Mouse (Mus musculus) MEL (cell line): ENCODE measurements around the gene Rtf1. TPM values are rescaled to one million over a fixed set of nuclear protein-coding genes. Genes with fewer than 3 reads are reported as not detected.

Source experiments
- DNase-seq: peaks from one replicate; pipeline ENCODE4 v3.0.0; 2011; ENCODE audit warnings: low read depth, low spot score
- H3K27ac ChIP-seq: 2 replicates; pipeline ENCODE4 v1.5.1; 2012; ENCODE audit warnings: low read depth, mild to moderate bottlenecking, control low read depth, low read length, moderate library complexity; ENCODE audit not compliant: control insufficient read depth
- H3K27me3 ChIP-seq, 2 experiments: fragments of 150-350 bp in 1 of 2; sonication (generic) in 1 of 2; 2 replicates each; pipeline ENCODE4 v1.6.1; 2012; ENCODE audit warnings: low read length in 2 of 2, mild to moderate bottlenecking in 2 of 2, improper control_type of control experiment in 1 of 2, moderate library complexity in 1 of 2; ENCODE audit not compliant: insufficient read depth in 2 of 2, control insufficient read depth in 1 of 2
- H3K36me3 ChIP-seq, 2 experiments: 2 replicates each; pipeline ENCODE4 v1.6.1; 2012 to 2014; ENCODE audit warnings: low read length in 2 of 2, improper control_type of control experiment in 1 of 2, inconsistent platforms in 1 of 2, mild to moderate bottlenecking in 1 of 2; ENCODE audit not compliant: insufficient read depth in 2 of 2, control insufficient read depth in 1 of 2
- H3K4me1 ChIP-seq, 2 experiments: fragments of 150-350 bp in 1 of 2; sonication (generic) in 1 of 2; 2 replicates each; pipeline ENCODE4 v1.6.1; 2012; ENCODE audit warnings: low read length in 2 of 2, improper control_type of control experiment in 1 of 2, mild to moderate bottlenecking in 1 of 2; ENCODE audit not compliant: insufficient read depth in 2 of 2, control insufficient read depth in 1 of 2
- H3K4me3 ChIP-seq, 2 experiments: fragments of 150-350 bp in 1 of 2; sonication (generic) in 1 of 2; 2 replicates each; pipeline ENCODE4 v1.5.1; 2012; ENCODE audit warnings: low read depth in 2 of 2, low read length in 2 of 2, mild to moderate bottlenecking in 2 of 2, moderate library complexity in 2 of 2, control low read depth in 1 of 2, improper control_type of control experiment in 1 of 2; ENCODE audit not compliant: control insufficient read depth in 1 of 2, insufficient read depth in 1 of 2
- H3K79me2 ChIP-seq: 2 replicates; pipeline ENCODE4 v1.6.1; 2012; ENCODE audit warnings: mild to moderate bottlenecking, low read length, moderate library complexity; ENCODE audit not compliant: control insufficient read depth, poor library complexity, insufficient read depth
- H3K9ac ChIP-seq: 2 replicates; pipeline ENCODE4 v1.6.1; 2012; ENCODE audit warnings: low read depth, mild to moderate bottlenecking, control low read depth, low read length, moderate library complexity; ENCODE audit not compliant: control insufficient read depth, poor library complexity, severe bottlenecking
- H3K9me3 ChIP-seq: fragments of 150-350 bp; sonication (generic); replicated peaks from 2 replicates; pipeline ENCODE4 v1.6.1; 2012; ENCODE audit warnings: mild to moderate bottlenecking, low read length, improper control_type of control experiment, moderate library complexity; ENCODE audit not compliant: insufficient read depth
- CTCF ChIP-seq, 3 experiments: IDR thresholded peaks in 2 of 3; conservative IDR thresholded peaks in 1 of 3; 2 replicates each; pipeline ENCODE4 v1.5.1; 2011 to 2012; ENCODE audit warnings: low read length in 3 of 3, low read depth in 2 of 3, mild to moderate bottlenecking in 2 of 3, improper control_type of control experiment in 1 of 3, inconsistent platforms in 1 of 3, mixed read lengths in 1 of 3, moderate library complexity in 1 of 3; ENCODE audit not compliant: control insufficient read depth in 1 of 3, insufficient read depth in 1 of 3, poor library complexity in 1 of 3, severe bottlenecking in 1 of 3
- E2F4 ChIP-seq: IDR thresholded peaks from 2 replicates; pipeline ENCODE4 v1.6.1; 2011; ENCODE audit warnings: low read depth, low read length, improper control_type of control experiment, borderline replicate concordance
- ELF1 ChIP-seq: IDR thresholded peaks from 2 replicates; pipeline ENCODE4 v1.6.1; 2014; ENCODE audit warnings: low read depth, mild to moderate bottlenecking, inconsistent platforms, low read length, improper control_type of control experiment, moderate library complexity
- GABPA ChIP-seq: IDR thresholded peaks from 2 replicates; pipeline ENCODE4 v1.6.1; 2012; ENCODE audit warnings: low read depth, mild to moderate bottlenecking, inconsistent platforms, low read length, improper control_type of control experiment, moderate library complexity
- MEF2A ChIP-seq: IDR thresholded peaks from 2 replicates; pipeline ENCODE4 v1.6.1; 2014; ENCODE audit warnings: low read depth, mild to moderate bottlenecking, inconsistent platforms, low read length, improper control_type of control experiment; ENCODE audit not compliant: poor library complexity, insufficient replicate concordance, severe bottlenecking; ENCODE audit errors: extremely low read depth
- MYC ChIP-seq: IDR thresholded peaks from 2 replicates; pipeline ENCODE4 v1.6.1; 2011; ENCODE audit warnings: low read depth, mild to moderate bottlenecking, low read length, improper control_type of control experiment, moderate library complexity
- NRF1 ChIP-seq: IDR thresholded peaks from 2 replicates; pipeline ENCODE4 v1.6.1; 2014; ENCODE audit warnings: low read depth, mild to moderate bottlenecking, inconsistent platforms, low read length, improper control_type of control experiment, moderate library complexity; ENCODE audit not compliant: poor library complexity, insufficient read depth, severe bottlenecking
- POLR2A ChIP-seq, 2 experiments: IDR thresholded peaks; 2 replicates each; pipeline ENCODE4 v1.6.1; 2011 to 2012; ENCODE audit warnings: low read length in 2 of 2, mild to moderate bottlenecking in 2 of 2, control low read depth in 1 of 2, improper control_type of control experiment in 1 of 2, low read depth in 1 of 2, moderate library complexity in 1 of 2; ENCODE audit not compliant: control insufficient read depth in 1 of 2, insufficient read depth in 1 of 2, poor library complexity in 1 of 2
- POLR2AphosphoS5 ChIP-seq: IDR thresholded peaks from 2 replicates; pipeline ENCODE4 v1.6.1; 2012; ENCODE audit warnings: low read depth, borderline replicate concordance, mild to moderate bottlenecking, inconsistent platforms, low read length, moderate library complexity, mixed read lengths
- RCOR1 ChIP-seq: IDR thresholded peaks from 2 replicates; pipeline ENCODE4 v1.6.1; 2012; ENCODE audit warnings: low read depth, mild to moderate bottlenecking, inconsistent platforms, low read length, improper control_type of control experiment
- SIN3A ChIP-seq: IDR thresholded peaks from 2 replicates; pipeline ENCODE4 v1.6.1; 2012; ENCODE audit warnings: low read length, improper control_type of control experiment, inconsistent platforms
- TCF12 ChIP-seq: IDR thresholded peaks from 2 replicates; pipeline ENCODE4 v1.6.1; 2014; ENCODE audit warnings: low read depth, mild to moderate bottlenecking, inconsistent platforms, low read length, improper control_type of control experiment, moderate library complexity
- UBTF ChIP-seq: IDR thresholded peaks from 2 replicates; pipeline ENCODE4 v1.6.1; 2012; ENCODE audit warnings: low read depth, mild to moderate bottlenecking, inconsistent platforms, low read length, improper control_type of control experiment, moderate library complexity, borderline replicate concordance; ENCODE audit not compliant: insufficient read depth
- USF1 ChIP-seq: IDR thresholded peaks from 2 replicates; pipeline ENCODE4 v1.6.1; 2014; ENCODE audit warnings: low read depth, mild to moderate bottlenecking, inconsistent platforms, low read length, improper control_type of control experiment, moderate library complexity
- USF2 ChIP-seq, 2 experiments: IDR thresholded peaks; 2 replicates each; pipeline ENCODE4 v1.6.1; 2011 to 2012; ENCODE audit warnings: improper control_type of control experiment in 2 of 2, low read length in 2 of 2, borderline replicate concordance in 1 of 2, inconsistent platforms in 1 of 2, low read depth in 1 of 2, mild to moderate bottlenecking in 1 of 2; ENCODE audit not compliant: insufficient read depth in 1 of 2
- ZC3H11A ChIP-seq: IDR thresholded peaks from 2 replicates; pipeline ENCODE4 v1.6.1; 2012; ENCODE audit warnings: low read depth, mild to moderate bottlenecking, inconsistent platforms, low read length, improper control_type of control experiment
- ZMIZ1 ChIP-seq: IDR thresholded peaks from 2 replicates; pipeline ENCODE4 v1.6.1; 2012; ENCODE audit warnings: low read depth, mild to moderate bottlenecking, inconsistent platforms, low read length, improper control_type of control experiment, moderate library complexity
- polyA plus RNA-seq, 2 experiments: library from polyadenylated mRNA; stranded (reverse) in 1 of 2; unstranded in 1 of 2; fragments of >175 nt in 1 of 2; fragments of >200 nt in 1 of 2; gene quantifications; 2 replicates each; pipeline versions ENCODE4 v1.2.1 to v1.2.4; 2012; ENCODE audit warnings: low replicate concordance in 2 of 2, low read depth in 1 of 2; ENCODE audit not compliant: insufficient read length in 2 of 2, insufficient read depth in 1 of 2, missing spikeins in 1 of 2
- total RNA-seq: library from RNA; depleted of rRNA; stranded (reverse); fragments of 300-350 nt; gene quantifications from 2 replicates; pipeline ENCODE4 v1.2.3, GENCODE M21; 2012

The Rtf1 gene
- total and polyA plus RNA-seq, 3 experiments: 10.6 to 46.0 TPM; not detected in 1

- TF ChIP-seq POLR2A (IDR thresholded peaks at IDR 0.05; ENCODE audit: control insufficient read depth in 1 of 2, insufficient read depth in 1 of 2, low read depth in 1 of 2, low read length in 2 of 2, poor library complexity in 1 of 2) (no peak), POLR2AphosphoS5 (no peak), MEF2A (no peak), USF2 (IDR thresholded peaks at IDR 0.05; ENCODE audit: borderline replicate concordance in 1 of 2, insufficient read depth in 1 of 2, low read depth in 1 of 2, low read length in 2 of 2) (no peak), E2F4 (no peak), CTCF (IDR thresholded peaks at IDR 0.05 in 2 of 3, conservative IDR thresholded peaks at IDR 0.05 in 1 of 3; ENCODE audit: control insufficient read depth in 1 of 3, insufficient read depth in 1 of 3, low read depth in 2 of 3, low read length in 3 of 3, poor library complexity in 1 of 3, severe bottlenecking in 1 of 3) (no peak), RCOR1 (no peak), GABPA (no peak), ZMIZ1 (no peak), ZC3H11A (no peak), TCF12 (no peak), ELF1 (no peak), MYC (no peak), SIN3A (no peak), UBTF (no peak), USF1 (no peak), NRF1 (no peak)
- H3K9me3 ChIP-seq: no peaks in the 10 kb centered on the region
- peaks cover 7 to 9% of the 10 kb centered on the region in 2 experiments; a peak in 3 of 4 replicates for H3K4me1 ChIP-seq
- no peaks in the 10 kb centered on the region for H3K79me2 ChIP-seq
- no peak overlapping the region for H3K27ac ChIP-seq
- DNase-seq: no peak
- H3K4me3 ChIP-seq: no peak overlapping the region
- H3K9ac ChIP-seq: no peak overlapping the region
- H3K36me3 ChIP-seq: peaks cover 4 to 12% of the 10 kb centered on the region in 2 experiments
- H3K27me3 ChIP-seq: no peaks in the 10 kb centered on the region
Observed at GRCm38 (mm10) chr2:119698472-119698871, 23.6 kb downstream of the Rtf1 start.

- H3K27ac ChIP-seq: no peak overlapping the region
- no peak overlapping the region for H3K9ac ChIP-seq
- H3K4me3 ChIP-seq: no peak overlapping the region
- H3K36me3 ChIP-seq: peaks cover 2 to 4% of the 10 kb centered on the region in 2 experiments
- H3K9me3 ChIP-seq: no peaks in the 10 kb centered on the region
- no peak for TF ChIP-seq USF2 (IDR thresholded peaks at IDR 0.05; ENCODE audit: borderline replicate concordance in 1 of 2, insufficient read depth in 1 of 2, low read depth in 1 of 2, low read length in 2 of 2)
- no peak for TF ChIP-seq RCOR1
- TF ChIP-seq MEF2A: no peak
- H3K79me2 ChIP-seq: no peaks in the 10 kb centered on the region
- H3K27me3 ChIP-seq: no peaks in the 10 kb centered on the region
- DNase-seq: no peak
- peaks cover 3 to 5% of the 10 kb centered on the region in 2 experiments; a peak in 3 of 4 replicates for H3K4me1 ChIP-seq
Observed at GRCm38 (mm10) chr2:119699962-119700361, 25.1 kb downstream of the Rtf1 start.
